Mouse (Mus musculus): ENCODE measurements at regions not wholly inside any gene's neighbourhood (a gene's known extent, or its start where the extent isn't known, plus 50 kb on each side); places are given as distances from the start of the nearest gene placed in this dataset.
"Not testable (repeated sequence)": the region's sequence is repeated elsewhere in the genome, so short reads cannot be mapped to it uniquely, and the experiment has no call there.

- H3K27ac ChIP-seq (replicated peaks; ENCODE audit: low read depth, low read length); H3K4me1 ChIP-seq (ENCODE audit: control insufficient read depth, insufficient read depth, insufficient read length, low read length); H3K4me3 ChIP-seq (ENCODE audit: insufficient read depth, low read depth, low read length): not testable (repeated sequence)
These were observed 339.0 kb downstream of the Dync2h1 start for GRCm38 (mm10) chr9:6845281-6845680.

- H3K4me3 ChIP-seq (ENCODE audit: insufficient read depth, low read depth, low read length); H3K4me1 ChIP-seq (ENCODE audit: control insufficient read depth, insufficient read depth, insufficient read length, low read length); H3K27ac ChIP-seq (replicated peaks; ENCODE audit: low read depth, low read length): not testable (repeated sequence)
These were observed 349.3 kb downstream of the Dync2h1 start for GRCm38 (mm10) chr9:6834936-6835335.

- Histone ChIP-seq H3K4me3 (ENCODE audit: insufficient read depth, low read depth, low read length) (no peak overlapping the region), H3K4me1 (ENCODE audit: control insufficient read depth, insufficient read depth, insufficient read length, low read length) (no peaks in the 10 kb centered on the region), H3K27ac (replicated peaks; ENCODE audit: low read depth, low read length) (no peak overlapping the region)
These were observed 349.8 kb downstream of the Dync2h1 start for GRCm38 (mm10) chr9:6834470-6834869.

GRCm38 (mm10) chr9:6832862-6833261 lies 351.4 kb downstream of the Dync2h1 start:
- no peak overlapping the region for H3K27ac ChIP-seq (replicated peaks; ENCODE audit: low read depth, low read length)
- H3K4me1 ChIP-seq (ENCODE audit: control insufficient read depth, insufficient read depth, insufficient read length, low read length) = no peaks in the 10 kb centered on the region
- no peak overlapping the region for H3K4me3 ChIP-seq (ENCODE audit: insufficient read depth, low read depth, low read length)

GRCm38 (mm10) chr9:6831642-6832041 lies 352.6 kb downstream of the Dync2h1 start:
- not testable (repeated sequence) for H3K27ac ChIP-seq (replicated peaks; ENCODE audit: low read depth, low read length); H3K4me3 ChIP-seq (ENCODE audit: insufficient read depth, low read depth, low read length); H3K4me1 ChIP-seq (ENCODE audit: control insufficient read depth, insufficient read depth, insufficient read length, low read length)

GRCm38 (mm10) chr9:6826581-6826980 lies 357.7 kb downstream of the Dync2h1 start:
- Histone ChIP-seq H3K27ac (replicated peaks; ENCODE audit: low read depth, low read length) (no peak overlapping the region), H3K4me3 (ENCODE audit: insufficient read depth, low read depth, low read length) (no peak overlapping the region), H3K4me1 (ENCODE audit: control insufficient read depth, insufficient read depth, insufficient read length, low read length) (no peaks in the 10 kb centered on the region)

- Histone ChIP-seq H3K4me1 (ENCODE audit: control insufficient read depth, insufficient read depth, insufficient read length, low read length) (no peaks in the 10 kb centered on the region), H3K4me3 (ENCODE audit: insufficient read depth, low read depth, low read length) (no peak overlapping the region), H3K27ac (replicated peaks; ENCODE audit: low read depth, low read length) (no peak overlapping the region)
These were observed 358.6 kb downstream of the Dync2h1 start for GRCm38 (mm10) chr9:6825609-6826008.

- not testable (repeated sequence) for H3K4me3 ChIP-seq (ENCODE audit: insufficient read depth, low read depth, low read length); H3K4me1 ChIP-seq (ENCODE audit: control insufficient read depth, insufficient read depth, insufficient read length, low read length); H3K27ac ChIP-seq (replicated peaks; ENCODE audit: low read depth, low read length)
These were observed 360.3 kb downstream of the Dync2h1 start for GRCm38 (mm10) chr9:6823946-6824345.

- H3K27ac ChIP-seq (replicated peaks; ENCODE audit: low read depth, low read length) = no peak overlapping the region
- H3K4me3 ChIP-seq (ENCODE audit: insufficient read depth, low read depth, low read length) = no peak overlapping the region
These were observed 360.7 kb downstream of the Dync2h1 start for GRCm38 (mm10) chr9:6823536-6823935.

GRCm38 (mm10) chr9:6776671-6777070 lies 407.6 kb downstream of the Dync2h1 start:
- no peak overlapping the region for H3K27ac ChIP-seq (replicated peaks; ENCODE audit: low read depth, low read length)
- no peaks in the 10 kb centered on the region for H3K4me1 ChIP-seq (ENCODE audit: control insufficient read depth, insufficient read depth, insufficient read length, low read length)
- no peak overlapping the region for H3K4me3 ChIP-seq (ENCODE audit: insufficient read depth, low read depth, low read length)

More at GRCm38 (mm10) chr9:6823536-6823935, 360.7 kb downstream of the Dync2h1 start:
- no peaks in the 10 kb centered on the region for H3K4me1 ChIP-seq (ENCODE audit: control insufficient read depth, insufficient read depth, insufficient read length, low read length)

GRCm38 (mm10) chr9:6741478-6741877 lies 442.8 kb downstream of the Dync2h1 start:
- no peak overlapping the region for H3K27ac ChIP-seq (replicated peaks; ENCODE audit: low read depth, low read length)
- no peaks in the 10 kb centered on the region for H3K4me1 ChIP-seq (ENCODE audit: control insufficient read depth, insufficient read depth, insufficient read length, low read length)
- H3K4me3 ChIP-seq (ENCODE audit: insufficient read depth, low read depth, low read length) = no peak overlapping the region

- Histone ChIP-seq H3K27ac (replicated peaks; ENCODE audit: low read depth, low read length) (no peak overlapping the region), H3K4me1 (ENCODE audit: control insufficient read depth, insufficient read depth, insufficient read length, low read length) (no peaks in the 10 kb centered on the region)
These were observed 447.8 kb downstream of the Dync2h1 start for GRCm38 (mm10) chr9:6736411-6736810.

GRCm38 (mm10) chr9:6726411-6726810 lies 456.8 kb upstream of the Ddi1 start:
- Histone ChIP-seq H3K4me3 (ENCODE audit: insufficient read depth, low read depth, low read length) (no peak overlapping the region), H3K4me1 (ENCODE audit: control insufficient read depth, insufficient read depth, insufficient read length, low read length) (no peaks in the 10 kb centered on the region), H3K27ac (replicated peaks; ENCODE audit: low read depth, low read length) (no peak overlapping the region)

More at GRCm38 (mm10) chr9:6736411-6736810, 447.8 kb downstream of the Dync2h1 start:
- no peak overlapping the region for H3K4me3 ChIP-seq (ENCODE audit: insufficient read depth, low read depth, low read length)

- Histone ChIP-seq H3K4me3 (ENCODE audit: insufficient read depth, low read depth, low read length) (no peak overlapping the region), H3K4me1 (ENCODE audit: control insufficient read depth, insufficient read depth, insufficient read length, low read length) (no peaks in the 10 kb centered on the region)
These were observed 407.6 kb upstream of the Ddi1 start for GRCm38 (mm10) chr9:6677225-6677718.

GRCm38 (mm10) chr9:6668001-6668969 lies 398.6 kb upstream of the Ddi1 start:
- Histone ChIP-seq H3K4me3 (ENCODE audit: insufficient read depth, low read depth, low read length) (peak overlapping the region; percentile 47), H3K27ac (replicated peaks; ENCODE audit: low read depth, low read length) (0 out of 2 replicates have a peak overlapping the region, but pooled peaks have one; percentile 19), H3K4me1 (ENCODE audit: control insufficient read depth, insufficient read depth, insufficient read length, low read length) (no peaks in the 10 kb centered on the region)

More at GRCm38 (mm10) chr9:6677225-6677718, 407.6 kb upstream of the Ddi1 start:
- no peak overlapping the region for H3K27ac ChIP-seq (replicated peaks; ENCODE audit: low read depth, low read length)

- no peaks in the 10 kb centered on the region for H3K4me1 ChIP-seq (ENCODE audit: control insufficient read depth, insufficient read depth, insufficient read length, low read length)
- H3K27ac ChIP-seq (replicated peaks; ENCODE audit: low read depth, low read length) = no peak overlapping the region
- no peak overlapping the region for H3K4me3 ChIP-seq (ENCODE audit: insufficient read depth, low read depth, low read length)
These were observed 396.0 kb upstream of the Ddi1 start for GRCm38 (mm10) chr9:6665679-6666078.

Measured in brown adipose tissue, adult 24 weeks (tissue).